Mouse (Mus musculus): ENCODE data around the gene Zkscan5. TPM values are rescaled to one million over a fixed set of nuclear protein-coding genes. Genes with fewer than 3 reads are reported as not detected.
"Not testable (repeated sequence)": the region's sequence is repeated elsewhere in the genome, so short reads cannot be mapped to it uniquely, and the experiment has no call there.

The Zkscan5 gene
- polyA plus RNA-seq, 1 experiment from 2014 or later: 13.6 TPM

- WGBS: under 1% methylated on average over 41 of the region's 41 CpGs
- H3K27me3 ChIP-seq: no peaks in the 10 kb centered on the region
- peaks cover 51% of the 10 kb centered on the region for H3K36me3 ChIP-seq
- peak; percentile 87 for ATAC-seq (ENCODE audit: insufficient number of reproducible peaks, low FRiP score, low TSS enrichment, low read depth)
- H3K9ac ChIP-seq: peak overlapping the region; percentile 85
- H3K4me3 ChIP-seq (replicated peaks): peak overlapping the region; percentile 78
- H3K9me3 ChIP-seq (replicated peaks): no peaks in the 10 kb centered on the region
- H3K4me2 ChIP-seq (replicated peaks): peak overlapping the region; percentile 68
- H3K4me1 ChIP-seq: peaks cover 18% of the 10 kb centered on the region
- H3K27ac ChIP-seq (replicated peaks): peak overlapping the region; percentile 79
These were observed 13.2 kb upstream of the Zkscan5 start for GRCm38 (mm10) chr5:145190875-145191798.

GRCm38 (mm10) chr5:145191962-145192361 is 12.4 kb upstream of the Zkscan5 start, which contains the start of gene Atp5j2:
Gene Atp5j2 (minus strand): TSS chr5:145192062.
- no peak for ATAC-seq (ENCODE audit: insufficient number of reproducible peaks, low FRiP score, low TSS enrichment, low read depth)

GRCm38 (mm10) chr5:145200387-145200786 is 4.0 kb upstream of the Zkscan5 start:
- Histone ChIP-seq H3K9ac (no peak overlapping the region), H3K27me3 (no peaks in the 10 kb centered on the region), H3K9me3 (replicated peaks) (no peaks in the 10 kb centered on the region), H3K36me3 (peaks cover 13% of the 10 kb centered on the region), H3K27ac (replicated peaks) (no peak overlapping the region), H3K4me2 (replicated peaks) (peak overlapping the region; percentile 96; the same call in 1 of the 2 replicates), H3K4me3 (replicated peaks) (peak overlapping the region; percentile 89; the same call in 1 of the 2 replicates), H3K4me1 (peaks cover 22% of the 10 kb centered on the region)
- 77% methylated on average over 7 of the region's 7 CpGs for WGBS
- no peak for ATAC-seq (ENCODE audit: insufficient number of reproducible peaks, low FRiP score, low TSS enrichment, low read depth)

More at GRCm38 (mm10) chr5:145191962-145192361, 12.4 kb upstream of the Zkscan5 start, which contains the start of gene Atp5j2:
- peak within 1 kb of the TSS; percentile 78 for H3K4me3 ChIP-seq (replicated peaks)
- peak within 1 kb of the TSS; percentile 79 for H3K27ac ChIP-seq (replicated peaks)
- H3K9me3 ChIP-seq (replicated peaks): no peaks in the 10 kb centered on the region
- H3K4me1 ChIP-seq: peaks cover 18% of the 10 kb centered on the region
- 89% methylated on average over 2 of the region's 2 CpGs for WGBS
- peaks cover 48% of the 10 kb centered on the region for H3K36me3 ChIP-seq
- no peaks in the 10 kb centered on the region for H3K27me3 ChIP-seq
- peak within 1 kb of the TSS; percentile 85 for H3K9ac ChIP-seq
- peak within 1 kb of the TSS; percentile 68 for H3K4me2 ChIP-seq (replicated peaks)

- Histone ChIP-seq H3K27ac (replicated peaks) (peak within 1 kb of the TSS; percentile 68), H3K36me3 (peaks cover 2% of the 10 kb centered on the region; the same call in 1 of the 2 replicates), H3K4me1 (peaks cover 29% of the 10 kb centered on the region), H3K9me3 (replicated peaks) (no peaks in the 10 kb centered on the region), H3K27me3 (no peaks in the 10 kb centered on the region), H3K4me3 (replicated peaks) (peak within 1 kb of the TSS; percentile 89), H3K4me2 (replicated peaks) (peak within 1 kb of the TSS; percentile 96), H3K9ac (peak within 1 kb of the TSS; percentile 84)
- 2% methylated on average over 37 of the region's 37 CpGs for WGBS
- ATAC-seq (ENCODE audit: insufficient number of reproducible peaks, low FRiP score, low TSS enrichment, low read depth): no peak
These were observed 2.9 kb upstream of the Zkscan5 start, which contains the start of gene Zkscan14 for GRCm38 (mm10) chr5:145201321-145201991. Gene Zkscan14 (minus strand): TSS chr5:145201868.

GRCm38 (mm10) chr5:145202446-145202845 is 1.9 kb upstream of the Zkscan5 start:
- 43% methylated on average over 3 of the region's 3 CpGs for WGBS

GRCm38 (mm10) chr5:145205041-145205440 is 679 bp downstream of the Zkscan5 start:
- 24% methylated on average over 9 of the region's 9 CpGs for WGBS
- 0 out of 2 replicates have a peak overlapping the region, but pooled peaks have one; percentile 19 for H3K9ac ChIP-seq
- H3K4me3 ChIP-seq (replicated peaks): peak overlapping the region; percentile 66
- H3K27me3 ChIP-seq: no peaks in the 10 kb centered on the region
- no peaks in the 10 kb centered on the region for H3K9me3 ChIP-seq (replicated peaks)
- ATAC-seq (ENCODE audit: insufficient number of reproducible peaks, low FRiP score, low TSS enrichment, low read depth): no peak
- peak overlapping the region; percentile 67 for H3K4me2 ChIP-seq (replicated peaks)
- H3K36me3 ChIP-seq: peaks cover 17% of the 10 kb centered on the region
- peaks cover 24% of the 10 kb centered on the region for H3K4me1 ChIP-seq
- H3K27ac ChIP-seq (replicated peaks): no peak overlapping the region

More at GRCm38 (mm10) chr5:145202446-145202845, 1.9 kb upstream of the Zkscan5 start:
- Histone ChIP-seq H3K4me1 (peaks cover 29% of the 10 kb centered on the region), H3K9ac (no peak overlapping the region), H3K4me3 (replicated peaks) (no peak overlapping the region), H3K9me3 (replicated peaks) (no peaks in the 10 kb centered on the region), H3K4me2 (replicated peaks) (no peak overlapping the region), H3K27me3 (no peaks in the 10 kb centered on the region), H3K36me3 (peaks cover 2% of the 10 kb centered on the region; the same call in 1 of the 2 replicates), H3K27ac (replicated peaks) (no peak overlapping the region)
- no peak for ATAC-seq (ENCODE audit: insufficient number of reproducible peaks, low FRiP score, low TSS enrichment, low read depth)

GRCm38 (mm10) chr5:145207385-145207784 is 3.0 kb downstream of the Zkscan5 start:
- Histone ChIP-seq H3K9me3 (replicated peaks) (no peaks in the 10 kb centered on the region), H3K4me3 (replicated peaks) (no peak overlapping the region), H3K4me1 (peaks cover 10% of the 10 kb centered on the region), H3K27ac (replicated peaks) (no peak overlapping the region), H3K27me3 (no peaks in the 10 kb centered on the region), H3K9ac (no peak overlapping the region), H3K4me2 (replicated peaks) (no peak overlapping the region), H3K36me3 (peaks cover 41% of the 10 kb centered on the region)
- ATAC-seq (ENCODE audit: insufficient number of reproducible peaks, low FRiP score, low TSS enrichment, low read depth): no peak
- WGBS: 95% methylated on average over 6 of the region's 6 CpGs

- Histone ChIP-seq H3K4me2 (replicated peaks) (no peak overlapping the region), H3K27me3 (no peaks in the 10 kb centered on the region), H3K9me3 (replicated peaks) (no peaks in the 10 kb centered on the region), H3K27ac (replicated peaks) (no peak overlapping the region), H3K9ac (no peak overlapping the region), H3K4me3 (replicated peaks) (no peak overlapping the region), H3K4me1 (peaks cover 10% of the 10 kb centered on the region), H3K36me3 (peaks cover 46% of the 10 kb centered on the region)
- WGBS: 84% methylated on average over 6 of the region's 6 CpGs
- no peak for ATAC-seq (ENCODE audit: insufficient number of reproducible peaks, low FRiP score, low TSS enrichment, low read depth)
These were observed 3.6 kb downstream of the Zkscan5 start for GRCm38 (mm10) chr5:145207954-145208353.

- 34% methylated on average over 11 of the region's 11 CpGs for whole genome bisulfite sequencing
- H3K4me2 ChIP-seq (replicated peaks); H3K27ac ChIP-seq (replicated peaks): not testable (repeated sequence)
These were observed 4.0 kb downstream of the Zkscan5 start for GRCm38 (mm10) chr5:145208391-145208790.

GRCm38 (mm10) chr5:145211340-145211739 is 7.0 kb downstream of the Zkscan5 start:
- no peak for ATAC-seq (ENCODE audit: insufficient number of reproducible peaks, low FRiP score, low TSS enrichment, low read depth)
- Histone ChIP-seq H3K4me2 (replicated peaks) (no peak overlapping the region), H3K4me1 (no peaks in the 10 kb centered on the region), H3K27me3 (no peaks in the 10 kb centered on the region), H3K36me3 (peaks cover 69% of the 10 kb centered on the region), H3K9me3 (replicated peaks) (no peaks in the 10 kb centered on the region), H3K9ac (no peak overlapping the region), H3K4me3 (replicated peaks) (no peak overlapping the region), H3K27ac (replicated peaks) (no peak overlapping the region)
- WGBS: 92% methylated on average over 4 of the region's 4 CpGs

More at GRCm38 (mm10) chr5:145208391-145208790, 4.0 kb downstream of the Zkscan5 start:
- not testable (repeated sequence) for ATAC-seq (ENCODE audit: insufficient number of reproducible peaks, low FRiP score, low TSS enrichment, low read depth); H3K27me3 ChIP-seq; H3K9me3 ChIP-seq (replicated peaks); H3K9ac ChIP-seq; H3K4me3 ChIP-seq (replicated peaks)
- H3K4me1 ChIP-seq: peaks cover 10% of the 10 kb centered on the region
- H3K36me3 ChIP-seq: peaks cover 50% of the 10 kb centered on the region

- Histone ChIP-seq H3K27me3 (no peaks in the 10 kb centered on the region), H3K36me3 (peaks cover 69% of the 10 kb centered on the region), H3K27ac (replicated peaks) (no peak overlapping the region), H3K4me3 (replicated peaks) (no peak overlapping the region), H3K4me2 (replicated peaks) (no peak overlapping the region), H3K9ac (no peak overlapping the region), H3K9me3 (replicated peaks) (no peaks in the 10 kb centered on the region), H3K4me1 (no peaks in the 10 kb centered on the region)
- no peak for ATAC-seq (ENCODE audit: insufficient number of reproducible peaks, low FRiP score, low TSS enrichment, low read depth)
- 92% methylated on average over 4 of the region's 4 CpGs for WGBS
These were observed 7.9 kb downstream of the Zkscan5 start for GRCm38 (mm10) chr5:145212216-145212615.
